8 mouse cellular contexts compared by ENCODE assay signal in the genomic region with DNA sequence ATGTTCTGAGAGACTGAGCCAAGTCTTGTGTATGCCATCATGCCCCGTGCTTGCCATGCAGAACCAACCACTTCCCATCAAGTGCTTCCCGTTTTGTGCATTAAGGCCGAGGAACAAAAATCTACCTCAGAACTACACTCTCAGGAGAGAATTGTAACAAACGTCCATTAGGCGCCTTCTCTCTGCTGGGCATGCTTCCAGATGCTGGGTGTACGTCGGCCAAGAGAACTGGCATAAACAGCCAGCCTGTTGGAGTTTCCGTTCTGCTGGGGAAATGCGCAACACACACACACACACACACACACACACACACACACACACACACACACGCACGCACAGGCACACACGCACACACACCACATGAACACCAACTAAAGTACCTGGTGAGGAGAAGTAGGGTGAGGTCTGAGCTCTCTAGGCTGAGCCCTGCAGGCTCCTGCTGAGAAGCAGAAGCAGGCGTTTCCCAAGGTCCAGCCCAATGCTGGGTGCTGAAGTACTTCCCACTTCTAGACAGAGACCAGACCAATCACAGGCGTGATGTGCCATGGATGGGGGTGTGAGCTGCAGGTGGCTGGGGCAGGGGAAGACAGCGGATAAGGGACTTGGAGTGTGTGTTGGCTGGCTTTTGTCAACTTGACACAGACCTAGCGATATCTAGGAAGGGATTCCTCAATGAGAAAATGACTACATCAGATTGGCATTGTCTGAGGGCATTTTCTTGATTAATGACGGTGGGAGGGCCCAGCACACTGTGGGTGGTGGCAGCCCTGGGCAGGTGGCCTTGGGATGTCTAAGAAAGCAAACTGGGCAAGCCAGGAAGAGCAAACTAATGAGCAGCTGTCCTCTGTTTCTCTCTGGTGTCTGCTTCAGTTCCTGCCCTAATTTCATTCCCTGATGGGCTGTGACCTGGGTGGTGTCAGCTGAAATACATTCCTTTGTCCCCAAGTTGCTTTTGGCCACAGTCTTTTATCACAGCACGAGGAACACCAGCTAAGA. TPM values are rescaled to one million over a fixed set of nuclear protein-coding genes. Genes with fewer than 3 reads are reported as not detected.
DNase-seq lines count a peak whose midpoint lies in the region; ATAC-seq and TF ChIP-seq lines count a peak whose summit lies in the region.

No protein-coding gene starts in this region.

- H3K9ac ChIP-seq in intestine, embryonic 14.5 days (ENCODE audit: low read length) = no peak overlapping the region
- H3K9ac ChIP-seq in intestine, postnatal 0 days (ENCODE audit: low read depth, low read length) = no peak overlapping the region
- H3K9ac ChIP-seq in embryonic facial prominence, embryonic 14.5 days (ENCODE audit: low read depth, low read length) = no peak overlapping the region
- no peak overlapping the region for H3K9ac ChIP-seq in lung, postnatal 0 days (replicated peaks; ENCODE audit: low read depth)

- TF ChIP-seq EP300 in lung, postnatal 0 days (IDR thresholded peaks at IDR 0.05) = no peak

- no peaks in the 10 kb centered on the region for H3K9me3 ChIP-seq in intestine, embryonic 14.5 days (ENCODE audit: control insufficient read depth, low read length)
- no peaks in the 10 kb centered on the region for H3K9me3 ChIP-seq in intestine, postnatal 0 days (ENCODE audit: control insufficient read depth)
- no peaks in the 10 kb centered on the region for H3K9me3 ChIP-seq in embryonic facial prominence, embryonic 14.5 days (ENCODE audit: control insufficient read depth, low read length)
- no peaks in the 10 kb centered on the region for H3K9me3 ChIP-seq in lung, postnatal 0 days (ENCODE audit: low read length)

- peaks cover 5% of the 10 kb centered on the region; the same call in 1 of the 2 replicates for H3K4me1 ChIP-seq in intestine, embryonic 14.5 days (replicated peaks; ENCODE audit: control insufficient read depth, insufficient read depth, low read length)
- no peaks in the 10 kb centered on the region for H3K4me1 ChIP-seq in intestine, postnatal 0 days (replicated peaks; ENCODE audit: control insufficient read depth, insufficient read depth, low read length)
- H3K4me1 ChIP-seq in embryonic facial prominence, embryonic 14.5 days (ENCODE audit: control insufficient read depth, insufficient read depth, low read length) = peaks cover 7% of the 10 kb centered on the region
- H3K4me1 ChIP-seq in lung, postnatal 0 days (ENCODE audit: insufficient read depth, low read depth, low read length) = 0 out of 2 replicates have a peak, but pooled peaks cover 3% of the 10 kb centered on the region

- no peak for TF ChIP-seq CTCF in intestine, postnatal 0 days (IDR thresholded peaks at IDR 0.05; ENCODE audit: low read depth)
- no peak for TF ChIP-seq CTCF in lung, postnatal 0 days (IDR thresholded peaks at IDR 0.05)

- no peak overlapping the region for H3K27ac ChIP-seq in intestine, embryonic 14.5 days (ENCODE audit: low read depth)
- no peak overlapping the region for H3K27ac ChIP-seq in intestine, postnatal 0 days (ENCODE audit: low read depth, low read length)
- no peak overlapping the region for H3K27ac ChIP-seq in embryonic facial prominence, embryonic 14.5 days (replicated peaks; ENCODE audit: low read depth, low read length)
- no peak overlapping the region for H3K27ac ChIP-seq in lung, postnatal 0 days (ENCODE audit: low read length)

- WGBS in intestine, embryonic 14.5 days = 50% methylated on average over 18 of the region's 18 CpGs
- WGBS in intestine, postnatal 0 days = 57% methylated on average over 18 of the region's 18 CpGs
- WGBS in embryonic facial prominence, embryonic 14.5 days = 61% methylated on average over 18 of the region's 18 CpGs
- 31% methylated on average over 15 of the region's 18 CpGs for whole genome bisulfite sequencing in lung, postnatal 0 days

- peak; percentile 55 for DNase-seq in intestine, embryonic 14.5 days (ENCODE audit: low spot score)
- DNase-seq in adipocyte (ENCODE audit: low spot score) = peak; percentile 90
- DNase-seq in embryonic facial prominence, embryonic 14.5 days (ENCODE audit: low spot score) = peak; percentile 74
- peak; percentile 58 for DNase-seq in kidney, adult 9 months
- peak; percentile 79 for DNase-seq in lung, postnatal 0 days (ENCODE audit: low spot score)
- peak; percentile 16 for DNase-seq in skeletal muscle tissue, adult 2 months (ENCODE audit: low read depth, low spot score)
- DNase-seq in thymus, postnatal 0 days (ENCODE audit: low spot score) = no peak

- no peaks in the 10 kb centered on the region for H3K36me3 ChIP-seq in intestine, embryonic 14.5 days (ENCODE audit: control insufficient read depth, insufficient read depth, low read length)
- no peaks in the 10 kb centered on the region for H3K36me3 ChIP-seq in intestine, postnatal 0 days (ENCODE audit: control insufficient read depth, insufficient read depth)
- H3K36me3 ChIP-seq in embryonic facial prominence, embryonic 14.5 days (ENCODE audit: control insufficient read depth, insufficient read depth, low read length) = no peaks in the 10 kb centered on the region
- H3K36me3 ChIP-seq in lung, postnatal 0 days (ENCODE audit: insufficient read depth, low read length) = no peaks in the 10 kb centered on the region

- H3K4me2 ChIP-seq in intestine, embryonic 14.5 days (ENCODE audit: low read length) = no peak overlapping the region
- no peak overlapping the region for H3K4me2 ChIP-seq in intestine, postnatal 0 days (replicated peaks; ENCODE audit: low read depth)
- H3K4me2 ChIP-seq in embryonic facial prominence, embryonic 14.5 days (ENCODE audit: low read depth, low read length) = no peak overlapping the region
- H3K4me2 ChIP-seq in lung, postnatal 0 days (replicated peaks; ENCODE audit: low read depth, low read length) = no peak overlapping the region

- no peaks in the 10 kb centered on the region for H3K27me3 ChIP-seq in intestine, embryonic 14.5 days (replicated peaks; ENCODE audit: control insufficient read depth, insufficient read depth, low read length)
- H3K27me3 ChIP-seq in intestine, postnatal 0 days (replicated peaks; ENCODE audit: control insufficient read depth, insufficient read depth, low read length) = no peaks in the 10 kb centered on the region
- H3K27me3 ChIP-seq in embryonic facial prominence, embryonic 14.5 days (replicated peaks; ENCODE audit: control insufficient read depth, insufficient read depth, low read length) = no peaks in the 10 kb centered on the region
- H3K27me3 ChIP-seq in lung, postnatal 0 days (replicated peaks; ENCODE audit: insufficient read depth, low read length) = no peaks in the 10 kb centered on the region

- ATAC-seq in intestine, embryonic 14.5 days (replicated peaks; ENCODE audit: low FRiP score, low TSS enrichment, low read depth) = no peak
- no peak for ATAC-seq in intestine, postnatal 0 days
- no peak for ATAC-seq in embryonic facial prominence, embryonic 14.5 days (ENCODE audit: low read depth)
- peak; percentile 78 for ATAC-seq in lung, postnatal 0 days

- H3K4me3 ChIP-seq in intestine, embryonic 14.5 days (ENCODE audit: low read depth, low read length) = no peak overlapping the region
- H3K4me3 ChIP-seq in intestine, postnatal 0 days (ENCODE audit: low read depth, low read length) = no peak overlapping the region
- H3K4me3 ChIP-seq in embryonic facial prominence, embryonic 14.5 days (ENCODE audit: low read depth, low read length) = no peak overlapping the region
- H3K4me3 ChIP-seq in lung, postnatal 0 days (ENCODE audit: low read depth, low read length) = no peak overlapping the region

RNA-seq across cellular contexts. Expression of a gene that starts 38.2 kb away (rescaled TPM):
- 13.4 and 15.7 TPM in 2 replicates for polyA plus RNA-seq in intestine, embryonic 14.5 days (2014; fragmentation: Nextera tagmentation; extraction: Ambion mirVana)
- 9.9 and 10.1 TPM in 2 replicates for polyA plus RNA-seq in intestine, postnatal 0 days (2015; fragmentation: Nextera tagmentation; extraction: Ambion mirVana)
- polyA plus RNA-seq in embryonic facial prominence, embryonic 14.5 days (2014; fragmentation: Nextera tagmentation; extraction: Ambion mirVana) = 15.1 and 16.0 TPM in 2 replicates
- polyA plus RNA-seq in lung, postnatal 0 days (2015; fragmentation: Nextera tagmentation; extraction: Ambion mirVana) = 13.2 and 13.9 TPM in 2 replicates
- 11.1 and 13.8 TPM in 2 replicates for polyA plus RNA-seq in thymus, postnatal 0 days (2015; fragmentation: Nextera tagmentation; extraction: Ambion mirVana)
